Mouse (Mus musculus) NIH3T3 (cell line): ENCODE measurements around the gene Dcp1b.

ENCODE experiments used
- DNase-seq: peaks from one replicate; pipeline ENCODE4 v3.0.0-alpha.2; 2012; ENCODE audit warnings: low read depth

The Dcp1b gene

DNA sequence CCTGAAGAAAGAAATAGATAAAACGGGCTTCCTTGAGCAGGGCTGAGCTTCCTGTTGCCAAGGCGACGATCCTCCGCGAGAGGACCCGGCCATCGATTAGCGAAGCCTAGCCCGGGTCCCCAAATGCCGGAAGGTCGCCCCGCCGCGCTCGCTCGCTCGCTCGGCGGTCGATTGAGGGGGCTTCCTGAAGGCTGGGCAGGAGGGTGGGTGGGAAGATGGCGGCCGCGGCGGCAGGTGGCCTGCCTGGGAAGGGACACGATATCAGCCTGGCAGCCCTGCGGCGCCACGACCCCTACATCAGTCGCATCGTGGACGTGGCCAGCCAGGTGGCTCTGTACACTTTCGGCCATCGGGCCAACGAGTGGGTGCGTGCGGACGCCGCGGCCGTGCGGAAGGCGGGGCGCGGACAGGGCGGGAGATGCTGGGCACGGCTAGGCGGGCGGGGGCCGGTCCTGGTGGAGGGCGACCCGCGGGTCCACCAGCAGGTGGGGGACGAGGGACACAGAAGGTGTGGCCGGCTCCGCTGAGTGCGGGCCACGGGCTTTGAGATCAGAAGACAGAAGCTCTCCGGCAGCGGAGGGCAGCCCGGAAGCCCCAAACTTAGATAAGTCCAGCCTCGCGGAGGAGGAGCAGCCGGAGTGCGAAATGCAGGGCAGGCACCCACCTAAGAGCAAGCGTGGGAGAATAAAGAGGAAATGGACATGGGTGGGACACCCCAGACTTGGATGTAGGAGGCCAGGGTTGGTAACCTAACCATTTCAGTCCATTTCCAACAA is at the start of gene Dcp1b:
TSS of gene Dcp1b (plus strand) at position 176 of the 776 bp plus-strand sequence.
- DNase-seq, result peak; percentile 85

DNA sequence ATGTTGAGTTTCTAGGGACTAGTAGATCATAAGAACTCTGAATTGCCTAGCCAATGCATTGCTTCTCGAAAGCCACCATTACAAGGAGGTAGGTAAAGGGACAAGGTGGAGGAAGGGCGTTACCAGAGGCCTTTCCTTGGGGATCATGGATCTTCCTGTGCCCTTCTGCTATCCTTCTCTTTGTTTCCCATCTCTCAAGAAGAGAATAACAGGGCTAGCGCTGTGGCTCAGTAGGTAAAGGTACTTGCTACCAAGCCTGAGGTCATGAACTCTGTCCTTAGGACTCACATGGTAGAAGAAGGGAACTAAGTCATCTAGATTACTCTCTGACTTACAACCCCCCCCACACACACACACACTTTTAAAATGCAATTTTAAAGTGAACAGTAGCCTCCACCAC is 48.1 kb upstream of the Dcp1b start:
- DNase-seq, result no peak

DNA sequence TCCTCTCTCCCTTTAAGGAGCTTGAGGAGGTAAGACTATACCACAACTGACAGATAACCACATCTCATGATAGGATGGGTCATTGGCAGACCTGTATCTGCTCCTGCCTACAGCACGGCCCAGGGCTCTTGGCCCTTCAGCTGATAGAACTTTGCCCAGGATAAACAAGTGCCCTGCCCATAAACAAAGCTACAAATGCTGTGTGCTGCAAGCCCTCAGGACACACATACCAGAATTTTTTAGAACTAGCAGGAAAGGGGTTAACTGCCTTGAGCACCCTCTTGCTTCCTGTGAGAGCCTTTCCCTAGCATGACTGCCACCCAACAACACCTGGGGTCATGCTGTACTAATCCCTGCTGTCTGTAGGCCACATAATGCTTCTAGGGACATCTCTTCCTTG is 47.0 kb upstream of the Dcp1b start:
- no peak for DNase-seq

DNA sequence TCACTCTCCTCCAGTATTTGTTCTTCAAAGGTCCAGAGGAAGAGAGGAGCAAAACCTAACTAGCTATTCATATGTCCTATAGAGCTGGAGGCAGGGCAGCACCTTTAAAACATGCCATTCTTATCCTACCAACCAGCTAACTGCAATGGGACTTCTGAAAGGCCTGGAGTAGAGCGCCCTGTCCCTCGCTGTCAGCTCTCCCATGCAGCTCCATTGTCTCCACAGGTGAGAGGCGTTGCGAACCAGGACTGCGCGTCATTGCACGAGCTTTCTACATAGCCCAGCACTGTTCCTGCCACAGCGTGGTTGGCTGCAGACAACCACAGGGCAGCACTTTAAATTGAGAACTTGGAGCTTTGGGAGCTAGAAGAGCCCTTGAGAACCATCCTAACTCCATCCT is 46.5 kb upstream of the Dcp1b start:
- DNase-seq, result no peak

DNA sequence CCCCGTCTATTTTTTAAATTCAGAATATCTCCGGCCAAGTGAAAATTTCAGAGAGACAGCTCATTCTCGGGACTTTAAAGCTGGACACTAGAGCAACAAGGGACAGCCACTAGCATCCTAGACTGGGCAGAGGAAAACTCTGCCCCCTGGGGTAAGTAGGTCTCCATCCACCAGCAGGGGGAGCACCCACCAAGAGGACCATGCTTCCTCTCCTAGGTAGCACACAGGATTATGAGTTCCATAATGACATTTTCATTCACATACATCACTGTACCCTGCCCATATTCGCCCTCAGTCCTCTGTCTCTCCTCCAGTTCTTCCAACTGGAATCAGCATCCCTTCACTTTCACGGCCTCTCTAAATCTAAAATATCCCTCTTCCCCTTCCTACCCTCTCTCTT is 45.4 kb upstream of the Dcp1b start:
- DNase-seq, result peak; percentile 70

DNA sequence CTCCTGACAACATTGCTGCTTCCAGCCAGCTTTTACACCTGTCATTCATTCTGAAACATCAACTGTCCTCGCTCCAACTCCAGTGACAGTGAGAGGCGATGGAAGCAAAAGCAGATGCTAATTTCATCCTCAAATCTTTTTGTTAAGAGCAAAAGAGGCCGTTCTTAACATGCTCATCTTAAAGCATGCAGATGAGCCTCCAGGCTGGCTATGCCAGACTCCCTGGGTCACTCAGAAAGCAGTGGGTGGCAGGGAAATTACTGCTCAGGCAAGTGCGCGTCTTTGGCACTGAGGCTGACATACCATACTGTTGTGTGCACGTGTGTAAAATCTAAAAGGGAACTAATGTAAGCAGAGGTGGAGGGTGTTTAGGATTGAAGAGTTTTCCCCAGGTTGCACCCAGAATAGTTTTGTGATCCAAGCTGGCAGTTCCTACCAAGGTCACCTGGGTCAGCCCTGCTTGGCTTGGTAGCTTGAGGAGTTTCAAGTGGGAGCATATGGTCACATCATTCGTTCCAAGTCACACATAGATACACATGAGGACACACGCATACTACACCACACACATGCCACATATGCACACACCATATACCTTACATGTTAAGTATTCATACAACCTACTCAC is 42.8 kb upstream of the Dcp1b start:
- no peak for DNase-seq

DNA sequence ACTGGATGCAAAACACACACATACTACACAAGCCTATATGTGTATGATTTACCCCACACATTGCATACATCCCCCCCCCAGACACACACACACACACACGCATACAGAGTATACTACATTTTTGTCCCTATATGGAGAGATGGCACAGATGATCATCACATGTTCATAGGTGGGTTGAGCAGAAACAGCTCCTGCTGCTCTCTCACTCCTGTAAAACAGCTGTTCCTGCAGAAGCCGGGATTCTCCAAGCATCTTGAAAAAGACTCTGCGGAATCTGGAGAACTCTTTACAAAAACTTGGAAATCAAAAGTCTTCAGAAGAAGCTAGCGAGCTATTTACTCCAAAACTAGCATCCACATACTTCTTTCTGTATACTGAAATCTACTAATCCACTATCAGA is 42.2 kb upstream of the Dcp1b start:
- no peak for DNase-seq

DNA sequence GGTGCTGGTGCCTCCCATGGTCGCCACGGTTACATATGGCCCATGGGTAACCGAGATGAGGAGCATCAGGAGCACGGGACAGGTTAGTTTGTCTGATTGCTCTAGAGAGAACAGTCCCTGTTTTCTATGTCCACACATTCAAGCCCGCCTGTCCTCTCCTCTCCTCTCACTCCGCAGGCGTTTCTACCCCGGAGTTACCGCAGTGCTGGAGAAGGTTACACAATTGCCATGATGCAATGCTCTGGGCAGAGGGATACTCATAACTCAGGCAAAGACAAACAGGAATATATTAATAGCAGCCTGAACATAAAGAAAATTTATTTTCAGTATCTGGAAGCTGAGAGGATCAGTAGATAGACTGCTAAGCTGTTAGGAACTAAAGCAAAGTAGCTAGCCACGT is 37.3 kb upstream of the Dcp1b start:
- peak; percentile 83 for DNase-seq

DNA sequence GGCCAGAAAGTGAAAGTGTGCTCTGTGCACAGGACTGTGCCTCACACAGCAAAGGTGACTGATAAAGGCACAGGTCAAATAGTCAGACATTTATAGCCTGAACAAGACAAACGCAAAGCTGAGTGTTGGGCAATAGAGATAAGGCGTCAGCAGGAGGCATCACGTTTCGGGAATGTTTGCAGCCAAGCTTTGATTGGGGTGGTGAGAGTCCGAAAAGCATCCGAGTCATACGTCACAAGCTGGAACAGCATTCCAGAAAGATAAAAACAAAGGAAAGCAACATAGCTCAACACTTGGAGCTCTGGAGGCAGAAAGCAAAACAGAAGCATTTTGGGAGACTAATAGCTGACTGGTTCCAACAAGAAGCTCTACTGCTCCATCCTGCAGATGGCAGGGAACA is 35.5 kb upstream of the Dcp1b start:
- DNase-seq, result peak; percentile 75

DNA sequence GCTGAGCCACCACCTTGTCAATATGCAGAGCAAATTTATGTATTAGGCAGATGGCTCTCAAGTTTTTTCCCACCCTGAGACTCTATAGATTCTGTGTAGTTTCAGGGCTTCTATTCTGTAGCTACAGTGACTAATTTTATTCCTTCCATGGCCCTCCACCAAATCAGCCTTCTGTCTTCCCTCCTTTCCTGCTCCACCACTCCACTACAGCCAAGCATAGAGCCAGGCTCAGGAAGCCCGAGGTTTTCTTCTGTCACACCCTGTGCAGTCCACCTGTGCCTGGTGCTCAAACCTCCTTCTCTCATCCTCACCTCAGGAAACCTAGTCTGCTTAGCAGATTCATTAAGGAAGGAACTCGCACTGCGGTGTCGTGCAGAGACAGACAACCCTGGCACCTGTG is 29.9 kb upstream of the Dcp1b start:
- DNase-seq, result no peak

DNA sequence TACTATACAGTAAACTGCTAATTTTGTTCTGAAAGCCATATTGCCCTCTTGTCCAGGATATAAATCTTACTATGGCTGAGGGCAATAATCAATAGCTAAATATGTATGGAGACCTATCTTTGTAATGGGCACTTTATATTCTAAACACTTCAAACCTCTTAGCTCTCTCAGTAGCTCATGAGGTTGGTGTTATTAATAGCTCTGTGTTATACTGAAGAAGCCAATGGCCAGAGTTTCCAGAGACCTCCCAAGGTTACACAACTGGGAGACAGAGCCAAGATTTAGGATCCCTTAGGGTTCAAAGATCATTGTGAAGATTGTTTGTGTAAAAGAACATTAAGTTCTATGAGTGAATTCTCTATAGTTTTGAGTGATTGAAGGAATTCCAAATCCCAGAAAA is 9.4 kb upstream of the Dcp1b start:
- DNase-seq, result no peak

DNA sequence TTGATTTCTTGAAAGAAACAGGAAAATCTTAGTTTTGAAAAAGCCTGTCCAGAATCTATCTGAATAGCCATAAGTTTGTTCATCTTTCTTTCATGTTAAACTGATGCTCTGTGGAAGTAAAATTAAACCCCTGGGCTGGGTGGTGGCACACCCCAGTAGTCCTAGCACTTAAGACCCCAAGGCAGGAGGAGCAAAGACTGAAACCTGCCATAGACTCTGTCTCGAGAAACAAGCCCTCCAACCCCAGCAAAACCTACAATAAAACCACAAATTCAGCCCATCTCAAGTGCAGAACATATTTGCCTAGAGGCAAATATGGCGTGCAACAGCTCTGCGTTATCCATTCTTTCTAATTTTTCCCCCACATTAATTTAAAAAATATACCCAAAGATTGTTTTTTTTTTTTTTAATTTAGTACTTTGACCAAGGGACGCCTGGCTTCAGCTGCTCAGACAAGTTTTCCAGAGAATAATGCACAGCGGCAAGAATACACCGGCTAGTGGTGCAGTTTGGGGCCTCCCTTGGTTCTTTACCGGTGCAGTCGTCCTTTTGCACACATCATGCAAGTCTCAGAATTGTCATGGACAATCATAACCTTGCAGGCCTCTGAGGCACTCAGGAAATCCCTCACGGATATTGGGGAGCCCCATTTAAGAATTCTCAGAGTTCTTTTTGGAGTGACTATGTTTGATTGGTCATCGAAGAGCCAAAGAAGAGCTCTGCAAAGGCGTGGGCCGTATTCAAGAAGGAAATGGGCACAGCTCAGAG is 562 bp upstream of the Dcp1b start:
- DNase-seq, result no peak

DNA sequence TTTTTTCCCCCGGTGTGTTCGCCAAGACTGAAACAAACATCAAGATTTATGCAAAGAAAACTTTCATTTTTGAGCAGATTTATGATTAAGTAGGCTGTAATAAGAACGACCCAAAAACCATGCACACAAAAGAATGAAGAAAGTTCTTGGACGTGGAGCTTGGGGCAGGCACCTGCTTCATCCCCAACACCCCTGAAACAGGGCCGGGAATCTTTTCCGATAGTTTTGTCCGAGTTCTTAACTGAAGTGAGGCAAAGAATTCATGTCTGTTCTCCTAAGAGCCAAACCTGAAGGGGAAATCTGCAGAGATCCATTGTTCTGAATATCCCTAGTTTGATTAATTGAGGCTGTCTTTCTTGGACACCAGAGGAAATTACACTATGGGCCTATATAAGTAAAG is 1.1 kb downstream of the Dcp1b start:
- DNase-seq, result no peak

DNA sequence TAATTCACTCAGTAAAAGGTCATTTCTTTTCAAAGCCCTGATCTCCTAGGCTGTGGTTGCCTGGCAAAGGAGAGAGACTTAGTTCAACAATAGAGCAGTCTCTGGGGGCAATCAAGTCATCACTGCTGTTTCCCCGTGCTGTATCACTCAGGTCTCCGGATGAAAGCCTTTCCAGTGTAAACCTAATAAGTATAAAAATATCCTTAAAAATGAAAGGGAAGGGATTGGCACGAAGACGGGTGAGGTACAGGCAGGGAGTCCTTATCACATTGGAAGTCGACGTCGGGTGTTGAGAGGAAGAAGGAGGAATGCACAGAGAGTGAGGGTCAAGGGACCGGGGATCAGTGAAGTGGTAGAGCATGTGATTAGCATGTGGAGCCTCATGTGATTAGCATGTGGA is 2.0 kb downstream of the Dcp1b start:
- DNase-seq, result no peak

DNA sequence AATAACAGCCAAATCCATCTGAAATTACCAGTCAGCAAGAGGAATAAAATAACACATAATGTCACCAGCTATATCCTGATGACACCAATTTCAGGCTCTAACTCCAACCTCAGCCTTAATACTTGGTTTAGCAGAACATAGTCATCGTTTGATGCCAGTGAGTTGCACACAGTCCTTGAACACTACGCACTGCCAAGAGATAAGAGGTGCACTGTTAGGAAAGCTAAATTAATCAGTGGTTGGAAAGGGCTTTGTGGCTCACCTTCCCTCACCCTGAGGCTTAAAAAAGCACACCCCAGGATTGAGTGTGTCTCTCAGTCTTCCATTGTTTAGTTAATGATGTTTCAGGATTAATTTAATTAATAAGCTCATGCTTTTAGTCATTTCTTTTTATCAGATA is 5.1 kb downstream of the Dcp1b start:
- no peak for DNase-seq

DNA sequence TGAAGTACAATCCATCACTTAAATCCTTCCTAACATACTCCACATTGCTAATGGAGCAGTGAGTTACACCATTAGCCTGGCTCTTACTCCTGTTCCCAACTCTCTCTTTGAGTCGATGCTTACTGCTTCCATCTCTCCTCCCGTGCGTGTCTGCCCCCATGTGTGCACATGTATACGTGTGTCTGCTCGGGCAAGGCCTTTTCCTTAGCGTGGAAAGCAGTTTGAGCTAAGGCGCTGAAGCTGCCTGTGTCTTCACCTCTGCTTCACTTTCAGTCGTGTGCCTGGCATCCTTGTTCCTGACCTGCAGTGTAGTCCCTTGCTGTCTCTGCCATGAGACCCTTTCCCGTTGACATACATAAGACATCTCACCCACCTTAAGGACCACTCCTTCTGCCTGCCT is 7.2 kb downstream of the Dcp1b start:
- DNase-seq, result no peak

DNA sequence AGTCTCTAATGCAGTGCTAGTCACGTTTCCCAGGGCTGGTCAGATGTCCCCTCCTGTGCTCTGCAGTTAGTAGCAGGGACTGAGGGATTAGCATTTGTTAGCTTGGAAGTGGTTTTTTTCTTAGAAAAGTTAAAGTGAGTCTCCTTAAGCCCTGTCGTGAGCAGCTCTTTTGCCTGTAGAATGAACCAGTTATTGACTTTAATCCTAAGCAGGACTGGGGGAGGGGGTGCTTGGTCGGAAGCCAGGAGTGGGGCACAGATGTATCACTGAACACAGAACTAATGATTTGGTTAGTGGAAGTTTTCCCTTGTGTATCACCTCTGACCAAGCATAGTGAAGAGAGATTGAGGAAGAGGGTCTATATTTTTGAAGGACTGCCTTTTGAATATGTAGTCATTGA is 8.7 kb downstream of the Dcp1b start:
- no peak for DNase-seq

DNA sequence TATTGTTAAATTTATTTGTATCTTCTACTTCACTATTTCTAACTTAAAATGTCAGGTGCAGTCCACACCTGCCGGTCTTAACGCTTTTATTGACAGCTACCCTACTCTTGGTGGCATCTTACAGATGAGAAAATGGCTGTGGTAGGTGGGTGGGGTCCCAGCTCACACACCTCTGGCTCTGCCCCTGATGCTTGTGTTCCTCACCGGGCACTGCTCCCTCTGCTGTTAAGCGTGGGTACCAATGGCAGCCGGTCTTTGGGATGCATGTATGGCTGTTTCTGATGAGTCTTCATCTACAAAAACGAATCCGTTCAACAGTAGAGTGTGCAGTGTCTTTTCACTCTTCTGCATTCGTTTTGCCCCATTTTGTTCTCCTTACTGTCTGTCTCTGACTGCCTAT is 11.6 kb downstream of the Dcp1b start:
- peak; percentile 54 for DNase-seq

DNA sequence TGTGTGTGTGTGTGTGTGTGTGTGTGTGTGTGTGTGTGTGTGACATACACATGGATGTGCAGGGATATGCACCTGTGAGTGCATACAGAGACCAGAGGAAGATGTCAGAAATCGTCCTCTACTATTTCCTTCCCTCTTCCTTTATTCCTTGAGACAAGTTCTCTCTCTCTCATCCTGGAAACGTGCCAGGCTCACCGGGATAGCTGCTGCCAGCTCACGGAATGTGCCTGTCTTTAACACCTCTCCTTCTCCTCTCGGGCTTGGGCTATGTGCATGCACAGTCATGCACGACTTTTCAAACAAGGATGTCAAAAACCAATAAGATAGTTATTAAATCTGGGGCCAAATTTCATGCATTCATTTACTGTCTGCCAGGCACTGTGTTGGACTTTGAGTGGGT is 12.6 kb downstream of the Dcp1b start:
- DNase-seq, result no peak

DNA sequence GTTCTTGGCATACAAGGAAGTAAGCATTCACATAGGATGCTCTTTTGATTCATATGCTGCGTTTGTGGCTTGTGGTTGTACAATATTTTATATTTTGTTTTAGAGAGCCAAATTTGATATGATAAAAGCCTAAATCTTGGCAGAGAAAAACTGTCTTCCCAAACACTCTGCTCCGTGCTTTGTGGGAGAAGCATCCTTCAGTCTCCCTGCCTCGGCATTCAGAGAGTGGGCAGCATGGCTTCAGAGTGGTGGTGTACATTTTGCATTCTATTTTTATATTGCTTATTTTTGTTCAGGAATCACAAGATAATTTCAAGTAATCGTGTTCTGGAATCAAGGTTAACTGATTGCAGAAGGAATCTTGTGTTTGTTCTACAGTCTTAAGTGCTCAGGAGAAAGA is 16.4 kb downstream of the Dcp1b start:
- no peak for DNase-seq

DNA sequence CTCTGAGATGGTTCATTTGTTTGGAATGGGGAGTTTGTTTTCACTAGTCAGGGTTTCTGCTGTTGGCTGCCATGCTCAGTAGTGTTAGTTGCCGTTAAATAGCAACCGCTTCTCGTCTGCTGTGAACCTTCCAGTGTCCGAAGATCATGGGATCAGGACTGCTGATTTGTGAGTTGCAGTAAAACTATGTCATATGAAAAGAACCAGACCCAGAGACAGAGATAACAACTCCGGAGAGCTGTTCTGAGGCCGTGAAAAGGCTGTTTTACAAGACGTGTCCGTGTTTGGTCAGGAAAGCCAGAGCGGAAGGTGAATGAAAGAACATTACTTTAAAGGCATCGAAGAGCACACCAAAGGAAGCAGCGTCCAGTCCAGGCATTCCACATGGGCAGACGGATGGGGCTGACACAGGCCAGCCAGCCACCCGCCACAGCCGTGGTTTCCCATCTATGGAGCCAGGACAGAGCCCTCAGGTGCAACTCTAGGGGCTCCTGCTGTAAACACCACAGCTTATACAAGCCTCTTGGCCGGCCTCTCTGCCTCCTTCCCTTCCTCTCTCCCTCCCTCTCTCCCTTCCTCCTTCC is 18.6 kb downstream of the Dcp1b start:
- no peak for DNase-seq

DNA sequence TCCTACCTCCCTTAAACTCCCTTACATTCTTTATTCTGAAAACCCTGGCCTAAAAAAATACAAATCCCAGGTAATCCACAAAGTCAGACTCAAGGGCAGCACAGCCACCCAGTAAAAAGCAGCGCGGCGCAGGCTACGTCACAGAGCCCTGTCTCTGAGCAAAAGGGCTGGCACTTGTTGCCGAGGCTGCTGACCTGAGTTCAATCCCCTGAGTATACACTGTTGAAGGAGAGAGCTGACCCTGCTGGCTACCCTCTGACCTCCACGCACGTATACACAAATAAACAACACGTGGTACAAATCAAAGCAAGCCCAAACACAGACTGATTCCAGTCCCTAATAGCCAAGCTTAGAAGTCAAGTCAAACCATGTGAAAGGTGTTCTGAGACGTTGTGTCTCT is 19.1 kb downstream of the Dcp1b start:
- no peak for DNase-seq

DNA sequence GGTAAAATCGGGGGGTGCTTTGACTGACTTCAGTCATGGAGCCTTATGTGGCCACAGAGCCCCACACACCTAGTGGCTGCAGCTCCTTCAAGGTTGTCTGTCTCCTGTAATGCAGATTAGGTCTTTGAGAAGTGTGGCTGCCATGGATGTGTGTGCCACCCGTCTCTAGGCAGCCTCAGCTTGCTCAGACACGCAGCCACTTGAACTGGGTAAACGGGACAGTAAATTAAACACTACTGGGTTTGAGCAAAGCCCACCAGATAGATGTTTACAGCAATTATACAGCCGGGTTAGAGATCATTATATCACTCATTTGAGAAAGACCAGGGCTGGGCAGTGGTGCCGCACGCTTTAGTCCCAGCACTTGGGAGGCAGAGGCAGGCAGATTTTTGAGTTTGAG is 19.5 kb downstream of the Dcp1b start:
- no peak for DNase-seq
